Mouse (Mus musculus) left cerebral cortex, adult 8-10 months (tissue): ENCODE data around the gene Jak1. TPM values are rescaled to one million over a fixed set of nuclear protein-coding genes. Genes with fewer than 3 reads are reported as not detected.
A peak's percentile ranks its signal among the peaks of the same experiment; 100 is the strongest.

Source experiments
- DNase-seq, 2 experiments: peaks; one replicate each; pipeline ENCODE4 v3.0.0; 2022; ENCODE audit warnings: low spot score in 2 of 2
- total RNA-seq, 4 experiments: library from RNA; stranded (reverse); gene quantifications; 2 replicates each; pipeline ENCODE4 v1.2.4; 2022

Jak1 gene
- total RNA-seq: 100 to 1,000 TPM; 114 to 122 (median 117) TPM

DNA sequence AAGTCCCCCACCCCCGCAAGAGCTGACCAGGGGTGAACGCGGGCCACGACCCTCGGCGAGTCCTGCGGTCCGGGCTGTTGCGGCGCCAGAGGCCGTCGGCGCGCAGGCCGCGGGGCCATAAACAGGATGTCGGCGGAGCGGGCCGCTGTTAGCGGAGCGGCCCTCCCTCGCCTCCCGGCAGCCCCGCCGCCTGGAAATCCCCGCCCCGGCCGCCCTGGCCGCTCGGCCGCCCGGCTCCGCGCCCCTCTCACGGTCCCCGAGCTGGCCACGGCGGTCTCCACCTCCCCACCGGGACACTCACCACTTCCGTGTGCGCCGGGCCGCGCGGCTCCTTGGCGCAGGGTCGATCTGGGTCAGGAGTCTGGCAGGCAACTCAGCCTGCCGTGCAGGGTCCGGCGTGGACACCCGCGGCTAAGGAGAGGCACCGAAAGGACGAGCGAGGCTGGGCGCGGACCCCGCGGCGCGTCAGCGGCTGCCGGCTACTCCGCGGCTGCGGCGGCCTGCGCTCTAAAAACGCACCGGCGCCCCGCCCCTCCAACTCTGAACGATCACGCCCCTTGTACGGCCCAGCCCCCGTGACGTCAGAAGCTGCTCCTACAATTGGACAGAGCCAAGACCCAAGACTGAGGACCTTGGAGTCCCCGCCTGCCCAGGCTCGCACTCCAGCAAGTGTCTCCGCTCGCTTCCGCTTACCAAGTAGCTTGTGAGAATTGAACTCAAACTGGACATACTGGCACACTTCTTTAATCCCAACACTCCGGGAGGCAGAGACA, at the start of gene Jak1:
Gene Jak1, minus strand, starts transcription at position 542 of the 773 bp plus-strand sequence.
- peak; percentile 89 to 94 for DNase-seq

GRCm38 (mm10) chr4:101312055-101312454, 47.0 kb upstream of the Jak1 start:
- DNase-seq: no peak

- DNase-seq: no peak
Observed at GRCm38 (mm10) chr4:101308166-101308565, 43.1 kb upstream of the Jak1 start.

DNA sequence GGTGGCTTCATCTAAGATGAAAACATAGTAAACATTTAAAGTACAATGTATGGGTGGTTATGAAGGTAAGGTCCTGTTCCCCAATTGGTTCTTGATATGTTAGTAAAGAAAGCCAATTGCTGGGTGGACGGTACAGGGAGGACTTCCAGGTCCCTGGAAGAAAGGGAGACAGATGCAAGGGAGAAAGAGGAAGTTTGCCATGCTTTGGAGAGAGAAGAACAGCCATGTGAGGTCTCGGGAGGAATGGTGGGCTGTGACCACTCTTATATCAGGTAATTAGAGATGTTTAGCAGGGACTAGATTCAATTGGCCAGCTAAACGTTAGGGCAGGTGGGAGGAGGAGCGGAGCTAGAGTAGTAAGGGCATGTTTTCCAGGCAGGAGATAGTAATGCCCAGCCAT, 42.2 kb upstream of the Jak1 start:
- DNase-seq: no peak

- DNase-seq: no peak
Observed at GRCm38 (mm10) chr4:101306132-101306915, 41.2 kb upstream of the Jak1 start.

DNA sequence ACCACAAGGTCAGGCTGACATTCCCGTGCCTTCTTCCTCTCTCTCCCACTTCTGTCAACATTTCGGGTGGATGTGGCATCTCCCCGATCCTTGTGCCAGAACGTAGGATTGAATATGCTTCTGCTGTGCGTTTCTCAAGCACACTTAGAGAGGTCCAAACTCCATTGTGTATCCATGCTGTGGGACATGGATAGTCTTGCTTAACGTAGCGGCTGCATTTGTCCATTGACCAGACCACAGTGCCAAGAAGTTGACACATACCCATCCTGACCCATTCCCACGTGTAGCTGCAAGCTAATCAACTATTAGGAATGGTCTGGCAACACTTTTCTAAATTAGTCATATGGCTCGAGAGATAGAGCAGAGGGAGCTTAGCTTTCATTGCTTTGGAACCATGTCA, 40.0 kb upstream of the Jak1 start:
- no peak for DNase-seq

- no peak for DNase-seq
Observed at GRCm38 (mm10) chr4:101304114-101304513, 39.0 kb upstream of the Jak1 start.

- DNase-seq: no peak
Observed at GRCm38 (mm10) chr4:101300392-101300910, 35.4 kb upstream of the Jak1 start.

DNA sequence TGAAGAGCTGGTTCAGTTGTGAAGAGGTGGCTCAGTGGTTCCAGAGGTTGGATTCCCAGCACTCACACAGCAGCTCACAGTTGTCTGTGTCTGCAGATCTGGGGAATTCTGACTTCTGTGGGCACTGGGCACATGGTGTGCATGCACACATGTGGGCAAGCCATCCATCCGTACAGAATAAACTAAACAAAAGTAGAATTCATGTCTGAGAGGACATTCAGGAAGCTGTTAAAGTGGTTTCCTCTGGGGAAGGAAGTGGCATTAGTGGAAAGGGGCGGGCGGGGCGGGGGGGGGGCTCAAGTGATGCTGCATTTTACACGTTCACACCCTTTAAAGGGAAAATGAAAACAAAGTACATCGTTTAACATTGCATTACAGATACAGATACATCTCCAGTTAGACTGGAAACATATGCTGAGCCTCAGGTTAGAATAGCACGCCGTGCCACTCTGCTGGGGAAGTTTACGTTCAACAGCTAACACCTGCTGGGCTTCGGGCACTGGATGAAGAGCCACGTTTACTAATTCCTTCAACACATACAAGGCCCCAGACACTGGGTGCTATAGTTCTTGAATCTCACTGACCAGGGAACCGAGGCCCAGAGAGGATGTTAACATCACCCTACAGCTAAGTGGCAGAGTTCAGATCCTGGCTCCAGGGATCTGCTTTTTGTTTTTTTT, 33.4 kb upstream of the Jak1 start:
- no peak for DNase-seq

DNA sequence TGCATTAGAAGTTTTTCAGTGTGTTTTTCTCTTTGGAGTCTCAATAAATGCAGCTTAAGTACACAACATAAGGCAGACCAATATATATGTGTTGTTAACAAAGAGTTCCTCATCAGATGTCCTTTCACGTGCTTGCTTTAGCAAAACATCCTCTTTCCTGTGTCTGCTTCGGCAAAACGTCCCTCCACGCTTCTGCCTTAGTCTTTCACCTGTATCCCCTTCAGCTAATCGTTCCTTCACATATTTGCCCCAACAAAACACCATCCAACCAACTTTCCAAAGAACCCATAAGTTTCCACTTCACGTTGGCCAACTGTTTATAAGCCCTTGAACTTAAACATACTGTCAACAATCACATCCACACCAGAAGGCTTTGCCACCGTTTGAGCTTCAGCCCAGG, 31.8 kb upstream of the Jak1 start:
- DNase-seq: no peak

DNA sequence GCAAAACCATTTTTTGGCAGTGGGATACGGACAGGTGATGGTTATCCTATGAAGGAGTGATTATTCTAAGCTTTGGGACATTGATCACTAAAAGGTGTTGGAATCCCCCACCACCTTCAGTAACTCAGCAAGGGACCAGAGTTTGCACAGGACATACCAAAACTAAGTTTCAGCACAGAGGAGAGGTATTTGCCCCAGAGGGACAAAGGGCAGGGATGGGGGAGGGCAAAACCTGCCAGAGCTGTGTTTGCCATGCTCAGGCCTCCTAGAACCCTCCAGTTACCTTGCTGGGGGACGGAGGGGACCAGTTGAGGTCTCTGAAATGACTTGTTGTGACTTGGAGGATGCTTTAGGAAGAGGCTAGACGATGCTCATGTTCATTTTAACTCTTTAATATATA, 30.7 kb upstream of the Jak1 start:
- no peak for DNase-seq

- no peak for DNase-seq
Observed at GRCm38 (mm10) chr4:101293661-101294060, 28.6 kb upstream of the Jak1 start.

GRCm38 (mm10) chr4:101292736-101293541, 27.9 kb upstream of the Jak1 start:
- peak in 1 of 2 experiments; percentile 25 for DNase-seq

GRCm38 (mm10) chr4:101292028-101292735, 27.1 kb upstream of the Jak1 start:
- DNase-seq: peak; percentile 70 to 78

- no peak for DNase-seq
Observed at GRCm38 (mm10) chr4:101288292-101288691, 23.2 kb upstream of the Jak1 start.

DNA sequence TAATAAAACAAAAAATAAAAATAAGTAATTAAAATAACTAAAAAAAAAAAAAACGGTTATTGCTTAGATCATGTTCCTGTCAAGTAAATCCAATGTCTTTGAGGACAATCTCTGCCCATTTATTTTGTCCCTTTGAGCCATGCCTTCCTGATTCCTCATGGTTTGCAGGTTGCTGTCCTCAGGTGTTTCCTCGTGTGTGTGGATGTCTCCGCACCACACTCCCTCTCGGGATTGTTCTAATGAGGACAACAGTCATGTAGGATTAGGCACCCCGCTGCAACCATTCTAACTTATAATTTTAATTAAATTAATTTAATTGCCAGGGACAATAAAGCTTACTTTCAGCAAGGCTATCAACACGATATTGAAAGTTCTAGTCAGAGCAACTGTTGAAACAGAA, 21.5 kb upstream of the Jak1 start:
- no peak for DNase-seq

DNA sequence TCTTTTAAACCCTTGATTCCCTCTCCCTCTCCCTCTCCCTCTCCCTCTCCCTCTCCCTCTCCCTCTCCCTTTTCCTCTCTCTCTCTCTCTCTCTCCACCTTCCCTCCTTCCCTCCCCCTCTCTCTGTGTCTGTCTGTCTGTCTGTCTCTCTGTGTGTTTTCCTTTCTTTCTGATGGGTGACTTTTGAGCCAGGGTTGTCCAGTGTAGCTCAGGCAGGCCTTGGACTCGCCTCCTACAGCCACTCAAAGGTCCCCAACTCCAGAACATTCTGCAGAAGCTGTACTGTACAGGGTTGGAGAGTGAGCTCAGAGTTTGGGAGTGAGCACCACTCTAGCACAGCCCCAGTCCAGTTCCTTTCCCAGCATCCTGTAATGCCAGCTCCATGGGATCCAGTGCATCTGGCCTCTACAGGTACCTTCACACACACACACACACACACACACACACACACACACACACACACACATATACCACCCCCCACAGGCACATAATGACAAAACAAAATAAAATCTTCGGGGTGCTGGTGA, 20.9 kb upstream of the Jak1 start:
- no peak for DNase-seq

- no peak for DNase-seq
Observed at GRCm38 (mm10) chr4:101283938-101284337, 18.9 kb upstream of the Jak1 start.

GRCm38 (mm10) chr4:101282237-101282636, 17.2 kb upstream of the Jak1 start:
- DNase-seq: no peak

DNA sequence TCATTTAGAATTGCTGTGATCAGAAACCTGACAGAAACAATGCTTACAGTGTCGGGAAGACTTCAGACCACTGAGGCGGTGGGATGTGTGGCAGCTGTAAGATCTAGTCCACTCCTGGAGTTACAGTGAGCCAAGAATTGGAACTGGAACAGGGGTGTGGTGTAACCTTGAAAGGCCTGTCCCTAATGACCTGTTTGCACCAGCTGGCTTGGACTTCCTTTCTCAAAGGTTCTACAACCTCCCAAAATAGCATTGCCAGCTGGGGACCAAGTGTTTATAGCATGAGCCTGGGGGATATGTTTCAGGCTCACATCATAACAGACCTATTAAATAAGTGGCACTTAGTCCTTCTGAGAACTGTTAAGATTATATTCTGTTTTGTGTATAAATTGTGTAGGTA, 15.0 kb upstream of the Jak1 start:
- DNase-seq: no peak
